In genomic region chr15:94544052-94544636, GRCm38 (mm10) we compare ENCODE assay signal across 8 mouse cellular contexts. TPM values are rescaled to one million over a fixed set of nuclear protein-coding genes. Genes with fewer than 3 reads are reported as not detected.
DNase-seq lines count a peak whose midpoint lies in the region; ATAC-seq lines count a peak whose summit lies in the region.

No protein-coding gene starts in this region.

- H3K27me3 ChIP-seq in neural tube, embryonic 11.5 days (ENCODE audit: control insufficient read depth, insufficient read depth, low read length): no peaks in the 10 kb centered on the region
- H3K27me3 ChIP-seq in limb, embryonic 12.5 days: no peaks in the 10 kb centered on the region
- H3K27me3 ChIP-seq in stomach, embryonic 14.5 days (ENCODE audit: control insufficient read depth, insufficient read depth, low read length): no peaks in the 10 kb centered on the region

- H3K27ac ChIP-seq in neural tube, embryonic 11.5 days (ENCODE audit: low read depth, low read length): no peak overlapping the region
- H3K27ac ChIP-seq in limb, embryonic 12.5 days: no peak overlapping the region
- peak overlapping the region; percentile 84 for H3K27ac ChIP-seq in stomach, embryonic 14.5 days (ENCODE audit: low read length)

- WGBS in neural tube, embryonic 11.5 days: 50% methylated on average over 9 of the region's 9 CpGs
- 46% methylated on average over 9 of the region's 9 CpGs for WGBS in limb, embryonic 12.5 days
- 43% methylated on average over 9 of the region's 9 CpGs for WGBS in stomach, embryonic 14.5 days

- peak; percentile 16 for DNase-seq in CD4-positive, CD25-positive, alpha-beta regulatory T cell, adult 2 months (ENCODE audit: low read depth, low spot score)
- DNase-seq in neural tube, embryonic 11.5 days (ENCODE audit: low spot score): no peak
- no peak for DNase-seq in neural tube, embryonic 10.5 days (ENCODE audit: extremely low spot score, low spot score)
- no peak for DNase-seq in spleen, adult 18-20 months
- DNase-seq in embryo, embryonic 9.5 days (ENCODE audit: extremely low spot score): no peak

- no peak for ATAC-seq in CD4-positive, CD25-positive, alpha-beta regulatory T cell, adult 4 months
- no peak for ATAC-seq in neural tube, embryonic 11.5 days (ENCODE audit: insufficient read depth, low FRiP score, low TSS enrichment)
- no peak for ATAC-seq in limb, embryonic 12.5 days (ENCODE audit: insufficient number of reproducible peaks, insufficient read depth, low FRiP score, low TSS enrichment, low read depth)
- no peak for ATAC-seq in stomach, embryonic 14.5 days (ENCODE audit: insufficient number of reproducible peaks, insufficient read depth, low FRiP score, low read depth)

- H3K36me3 ChIP-seq in neural tube, embryonic 11.5 days (ENCODE audit: control insufficient read depth, insufficient read depth, low read length): no peaks in the 10 kb centered on the region
- H3K36me3 ChIP-seq in limb, embryonic 12.5 days: no peaks in the 10 kb centered on the region
- H3K36me3 ChIP-seq in stomach, embryonic 14.5 days (ENCODE audit: control insufficient read depth, insufficient read depth, low read length): no peaks in the 10 kb centered on the region

- H3K4me1 ChIP-seq in neural tube, embryonic 11.5 days (ENCODE audit: control insufficient read depth, insufficient read depth, low read length): no peaks in the 10 kb centered on the region
- H3K4me1 ChIP-seq in limb, embryonic 12.5 days (replicated peaks): peaks cover 9% of the 10 kb centered on the region; the same call in 1 of the 2 replicates
- H3K4me1 ChIP-seq in stomach, embryonic 14.5 days (ENCODE audit: control insufficient read depth, insufficient read depth, low read length): no peaks in the 10 kb centered on the region

- H3K9me3 ChIP-seq in neural tube, embryonic 11.5 days (ENCODE audit: control insufficient read depth, low read length): no peaks in the 10 kb centered on the region
- no peaks in the 10 kb centered on the region for H3K9me3 ChIP-seq in limb, embryonic 12.5 days
- H3K9me3 ChIP-seq in stomach, embryonic 14.5 days (ENCODE audit: control insufficient read depth, low read depth, low read length): no peaks in the 10 kb centered on the region

- H3K4me2 ChIP-seq in neural tube, embryonic 11.5 days (ENCODE audit: low read depth): peak overlapping the region; percentile 65
- peak overlapping the region; percentile 80 for H3K4me2 ChIP-seq in limb, embryonic 12.5 days
- peak overlapping the region; percentile 83 for H3K4me2 ChIP-seq in stomach, embryonic 14.5 days (replicated peaks; ENCODE audit: low read depth, low read length)

- peak overlapping the region; percentile 67 for H3K4me3 ChIP-seq in neural tube, embryonic 11.5 days (ENCODE audit: low read depth, low read length)
- peak overlapping the region; percentile 82 for H3K4me3 ChIP-seq in limb, embryonic 12.5 days (replicated peaks)
- H3K4me3 ChIP-seq in stomach, embryonic 14.5 days (ENCODE audit: low read depth, low read length): peak overlapping the region; percentile 83

- H3K9ac ChIP-seq in neural tube, embryonic 11.5 days (ENCODE audit: low read length): peak overlapping the region; percentile 71
- H3K9ac ChIP-seq in limb, embryonic 12.5 days (replicated peaks): peak overlapping the region; percentile 69
- peak overlapping the region; percentile 65 for H3K9ac ChIP-seq in stomach, embryonic 14.5 days (replicated peaks; ENCODE audit: low read depth, low read length)

RNA-seq across cellular contexts. Expression of gene Irak4, which starts 0.7 kb away (rescaled TPM):
- polyA plus RNA-seq in CD4-positive, CD25-positive, alpha-beta regulatory T cell, adult 4 months (2017; shearing (Covaris generic)): 10 to 100 TPM; 31.1 to 40.4 TPM
- polyA plus RNA-seq in neural tube, embryonic 11.5 days (2014; fragmentation: Nextera tagmentation; extraction: Ambion mirVana): 2.6 and 3.4 TPM in 2 replicates
- polyA plus RNA-seq in limb, embryonic 12.5 days (2016; fragmentation: Nextera tagmentation; extraction: Ambion mirVana): 3.0 and 3.5 TPM in 2 replicates
- polyA plus RNA-seq in stomach, embryonic 14.5 days (2014; fragmentation: Nextera tagmentation; extraction: Ambion mirVana): 7.0 and 10.3 TPM in 2 replicates

RNA-seq across cellular contexts. Expression of gene Pus7l, which starts 0.8 kb away (rescaled TPM):
- polyA plus RNA-seq in CD4-positive, CD25-positive, alpha-beta regulatory T cell, adult 4 months (2017; shearing (Covaris generic)): 1 to 10 TPM; 6.9 to 9.9 TPM
- 10.9 and 11.9 TPM in 2 replicates for polyA plus RNA-seq in neural tube, embryonic 11.5 days (2014; fragmentation: Nextera tagmentation; extraction: Ambion mirVana)
- 8.9 and 9.5 TPM in 2 replicates for polyA plus RNA-seq in limb, embryonic 12.5 days (2016; fragmentation: Nextera tagmentation; extraction: Ambion mirVana)
- 8.9 and 11.0 TPM in 2 replicates for polyA plus RNA-seq in stomach, embryonic 14.5 days (2014; fragmentation: Nextera tagmentation; extraction: Ambion mirVana)

RNA-seq across cellular contexts. Expression of gene Twf1, which starts 45.5 kb away (rescaled TPM):
- polyA plus RNA-seq in CD4-positive, CD25-positive, alpha-beta regulatory T cell, adult 4 months (2017; shearing (Covaris generic)): 10 to 100 TPM; 58.8 to 62.8 TPM
- polyA plus RNA-seq in neural tube, embryonic 11.5 days (2014; fragmentation: Nextera tagmentation; extraction: Ambion mirVana): 106 and 107 TPM in 2 replicates
- 55.3 and 58.3 TPM in 2 replicates for polyA plus RNA-seq in limb, embryonic 12.5 days (2016; fragmentation: Nextera tagmentation; extraction: Ambion mirVana)
- 92.3 and 95.5 TPM in 2 replicates for polyA plus RNA-seq in stomach, embryonic 14.5 days (2014; fragmentation: Nextera tagmentation; extraction: Ambion mirVana)
